Mouse (Mus musculus) stomach, embryonic 16.5 days (tissue): ENCODE results near the gene Iqce. TPM values are rescaled to one million over a fixed set of nuclear protein-coding genes. Genes with fewer than 3 reads are reported as not detected.

Experiments
- ATAC-seq: fragments of 200-750 bp; cut with Nextera tagmentation; 2 replicates; pipeline ENCODE4 v1.8.0; 2017; ENCODE audit warnings: moderate number of reproducible peaks, moderate TSS enrichment; ENCODE audit not compliant: insufficient read depth, low FRiP score
- H3K27ac ChIP-seq: fragments of 300-500 bp; sonication (generic); 2 replicates; pipeline ENCODE4 v1.5.1; 2014; ENCODE audit warnings: low read length
- H3K27me3 ChIP-seq: fragments of 300-500 bp; sonication (generic); 2 replicates; pipeline ENCODE4 v1.6.1; 2014; ENCODE audit warnings: low read length, control low read depth, mixed read lengths; ENCODE audit not compliant: control insufficient read depth, insufficient read depth
- H3K36me3 ChIP-seq: fragments of 300-500 bp; sonication (generic); 2 replicates; pipeline ENCODE4 v1.6.1; 2014; ENCODE audit warnings: low read length; ENCODE audit not compliant: control insufficient read depth, insufficient read depth
- H3K4me1 ChIP-seq: fragments of 300-500 bp; sonication (generic); 2 replicates; pipeline ENCODE4 v1.6.1; 2014; ENCODE audit warnings: low read length, control low read depth, mixed read lengths; ENCODE audit not compliant: control insufficient read depth, insufficient read depth
- H3K4me2 ChIP-seq: fragments of 300-500 bp; sonication (generic); 2 replicates; pipeline ENCODE4 v1.6.1; 2014; ENCODE audit warnings: low read depth, low read length, mixed read lengths
- H3K4me3 ChIP-seq: fragments of 300-500 bp; sonication (generic); replicated peaks from 2 replicates; pipeline ENCODE4 v1.5.1; 2014; ENCODE audit warnings: mild to moderate bottlenecking, low read length
- H3K9ac ChIP-seq: fragments of 300-500 bp; sonication (generic); 2 replicates; pipeline ENCODE4 v1.6.1; 2014; ENCODE audit warnings: low read length
- H3K9me3 ChIP-seq: fragments of 300-500 bp; sonication (generic); replicated peaks from 2 replicates; pipeline ENCODE4 v1.6.1; 2016; ENCODE audit warnings: low read length, control low read depth; ENCODE audit not compliant: control insufficient read depth
- WGBS: fragments of 180-500 bp; shearing (Covaris S2); extraction: QIAGEN DNeasy Blood & Tissue Kit; methylation state at CpG from one replicate; pipeline ENCODE4 v1.1.7; 2014; 5-methylcytosine and 5-hydroxymethylcytosine counted together
- polyA plus RNA-seq: library from polyadenylated mRNA; unstranded; fragments of >200 nt; fragmentation: Nextera tagmentation; extraction: Ambion mirVana; gene quantifications from 2 replicates; pipeline ENCODE4 v1.2.1, GENCODE M21; 2015

Gene Iqce
- polyA plus RNA-seq, 1 experiment from 2014 or later, result 21.1 TPM

GRCm38 (mm10) chr5:140619895-140620736 lies 82.1 kb downstream of the Iqce start:
- H3K36me3 ChIP-seq, result peaks cover 3% of the 10 kb centered on the region; the same call in 1 of the 2 replicates
- no peak overlapping the region for H3K4me2 ChIP-seq
- no peaks in the 10 kb centered on the region for H3K9me3 ChIP-seq
- H3K27me3 ChIP-seq, result no peaks in the 10 kb centered on the region
- no peak overlapping the region for H3K4me3 ChIP-seq
- H3K9ac ChIP-seq, result no peak overlapping the region
- no peak overlapping the region for H3K27ac ChIP-seq
- H3K4me1 ChIP-seq, result no peaks in the 10 kb centered on the region; the same call in 1 of the 2 replicates
- WGBS, result 61% methylated on average over 7 of the region's 7 CpGs
- no peak for ATAC-seq

GRCm38 (mm10) chr5:140619151-140619771 lies 82.9 kb downstream of the Iqce start:
- 22% methylated on average over 6 of the region's 6 CpGs for WGBS
- H3K27ac ChIP-seq, result no peak overlapping the region
- no peak for ATAC-seq

GRCm38 (mm10) chr5:140617714-140618113 lies 84.5 kb downstream of the Iqce start:
- H3K9ac ChIP-seq, result no peak overlapping the region
- H3K4me2 ChIP-seq, result no peak overlapping the region
- no peaks in the 10 kb centered on the region for H3K9me3 ChIP-seq
- ATAC-seq, result no peak
- H3K4me3 ChIP-seq, result no peak overlapping the region
- no peaks in the 10 kb centered on the region for H3K27me3 ChIP-seq
- WGBS, result 71% methylated on average over 5 of the region's 5 CpGs
- H3K4me1 ChIP-seq, result peaks cover 3% of the 10 kb centered on the region
- H3K36me3 ChIP-seq, result peaks cover 4% of the 10 kb centered on the region; the same call in 1 of the 2 replicates
- no peak overlapping the region; the same call in 1 of the 2 replicates for H3K27ac ChIP-seq

More at GRCm38 (mm10) chr5:140619151-140619771, 82.9 kb downstream of the Iqce start:
- Histone ChIP-seq H3K4me2 (no peak overlapping the region), H3K4me3 (no peak overlapping the region), H3K36me3 (peaks cover 3% of the 10 kb centered on the region; the same call in 1 of the 2 replicates), H3K27me3 (no peaks in the 10 kb centered on the region), H3K4me1 (peaks cover 2% of the 10 kb centered on the region), H3K9me3 (no peaks in the 10 kb centered on the region), H3K9ac (no peak overlapping the region)

- H3K36me3 ChIP-seq, result peaks cover 2% of the 10 kb centered on the region; the same call in 1 of the 2 replicates
- ATAC-seq, result no peak
- H3K4me1 ChIP-seq, result peaks cover 9% of the 10 kb centered on the region
- 63% methylated on average over 9 of the region's 9 CpGs for WGBS
- H3K27me3 ChIP-seq, result no peaks in the 10 kb centered on the region
- H3K4me3 ChIP-seq, result no peak overlapping the region
- H3K4me2 ChIP-seq, result no peak overlapping the region
- H3K9me3 ChIP-seq, result no peaks in the 10 kb centered on the region
- H3K27ac ChIP-seq, result peak overlapping the region; percentile 35
- H3K9ac ChIP-seq, result 0 out of 2 replicates have a peak overlapping the region, but pooled peaks have one; percentile 15
Observed at GRCm38 (mm10) chr5:140616691-140617090, 85.5 kb downstream of the Iqce start.

GRCm38 (mm10) chr5:140616110-140616503 lies 86.1 kb downstream of the Iqce start:
- peaks cover 2% of the 10 kb centered on the region; the same call in 1 of the 2 replicates for H3K36me3 ChIP-seq
- no peak overlapping the region for H3K4me2 ChIP-seq
- H3K27ac ChIP-seq, result no peak overlapping the region
- H3K9ac ChIP-seq, result 0 out of 2 replicates have a peak overlapping the region, but pooled peaks have one; percentile 15
- no peak for ATAC-seq
- WGBS, result 69% methylated on average over 6 of the region's 6 CpGs
- H3K4me3 ChIP-seq, result no peak overlapping the region
- peaks cover 15% of the 10 kb centered on the region for H3K4me1 ChIP-seq
- no peaks in the 10 kb centered on the region for H3K9me3 ChIP-seq
- no peaks in the 10 kb centered on the region for H3K27me3 ChIP-seq

- no peak overlapping the region for H3K27ac ChIP-seq
- 70% methylated on average over 10 of the region's 10 CpGs for WGBS
Observed at GRCm38 (mm10) chr5:140615321-140616109, 86.7 kb downstream of the Iqce start.

GRCm38 (mm10) chr5:140614837-140615236 lies 87.3 kb downstream of the Iqce start:
- Histone ChIP-seq H3K4me3 (no peak overlapping the region), H3K9me3 (no peaks in the 10 kb centered on the region), H3K27ac (no peak overlapping the region; the same call in 1 of the 2 replicates), H3K4me1 (peaks cover 28% of the 10 kb centered on the region), H3K4me2 (no peak overlapping the region), H3K36me3 (peaks cover 2% of the 10 kb centered on the region; the same call in 1 of the 2 replicates), H3K9ac (no peak overlapping the region), H3K27me3 (no peaks in the 10 kb centered on the region)
- WGBS, result 68% methylated on average over 4 of the region's 4 CpGs
- ATAC-seq, result no peak

More at GRCm38 (mm10) chr5:140615321-140616109, 86.7 kb downstream of the Iqce start:
- no peaks in the 10 kb centered on the region for H3K9me3 ChIP-seq
- H3K4me3 ChIP-seq, result no peak overlapping the region
- no peak overlapping the region for H3K9ac ChIP-seq
- H3K36me3 ChIP-seq, result peaks cover 2% of the 10 kb centered on the region; the same call in 1 of the 2 replicates
- peaks cover 21% of the 10 kb centered on the region for H3K4me1 ChIP-seq
- H3K27me3 ChIP-seq, result no peaks in the 10 kb centered on the region
- H3K4me2 ChIP-seq, result no peak overlapping the region
- no peak for ATAC-seq

- ATAC-seq, result no peak
- H3K9ac ChIP-seq, result no peak overlapping the region
- H3K27me3 ChIP-seq, result no peaks in the 10 kb centered on the region
- peaks cover 2% of the 10 kb centered on the region; the same call in 1 of the 2 replicates for H3K36me3 ChIP-seq
- H3K4me1 ChIP-seq, result peaks cover 34% of the 10 kb centered on the region
- no peak overlapping the region for H3K4me2 ChIP-seq
- H3K9me3 ChIP-seq, result no peaks in the 10 kb centered on the region
- WGBS, result 92% methylated on average over 10 of the region's 10 CpGs
- H3K4me3 ChIP-seq, result no peak overlapping the region
- H3K27ac ChIP-seq, result no peak overlapping the region
Observed at GRCm38 (mm10) chr5:140614141-140614540, 88.0 kb downstream of the Iqce start.
